Mouse (Mus musculus): ENCODE data around the gene Tek. TPM values are rescaled to one million over a fixed set of nuclear protein-coding genes. Genes with fewer than 3 reads are reported as not detected.

The Tek gene
- total RNA-seq, 2 experiments from 2014 or later = 35.7 to 40.0 TPM

- DNase-seq (ENCODE audit: low spot score in 2 of 2) = no peak
Observed at GRCm38 (mm10) chr4:94785921-94786320, 46.8 kb downstream of the Tek start.

GRCm38 (mm10) chr4:94803187-94803586 lies 64.1 kb downstream of the Tek start:
- peak in 1 of 2 experiments; percentile 51 for DNase-seq (ENCODE audit: low spot score in 2 of 2)

GRCm38 (mm10) chr4:94810616-94811015 lies 71.5 kb downstream of the Tek start:
- DNase-seq (ENCODE audit: low spot score in 2 of 2) = no peak

- no peak for DNase-seq (ENCODE audit: low spot score in 2 of 2)
Observed at GRCm38 (mm10) chr4:94826891-94827290, 87.8 kb downstream of the Tek start.

GRCm38 (mm10) chr4:94827429-94827828 lies 88.3 kb downstream of the Tek start:
- no peak for DNase-seq (ENCODE audit: low spot score in 2 of 2)

- no peak for DNase-seq (ENCODE audit: low spot score in 2 of 2)
Observed at GRCm38 (mm10) chr4:94829924-94830386, 90.9 kb downstream of the Tek start.

GRCm38 (mm10) chr4:94837061-94837460 lies 98.0 kb downstream of the Tek start:
- DNase-seq (ENCODE audit: low spot score in 2 of 2) = no peak

- DNase-seq (ENCODE audit: low spot score in 2 of 2) = no peak
Observed at GRCm38 (mm10) chr4:94853301-94853700, 114.2 kb downstream of the Tek start.

- no peak for DNase-seq (ENCODE audit: low spot score in 2 of 2)
Observed at GRCm38 (mm10) chr4:94854270-94854669, 115.2 kb downstream of the Tek start.

- DNase-seq (ENCODE audit: low spot score in 2 of 2) = no peak
Observed at GRCm38 (mm10) chr4:94855201-94855600, 116.1 kb downstream of the Tek start.

GRCm38 (mm10) chr4:94900744-94901143 lies 161.7 kb downstream of the Tek start:
- DNase-seq (ENCODE audit: low spot score in 2 of 2) = no peak

GRCm38 (mm10) chr4:94901780-94902179 lies 162.7 kb downstream of the Tek start:
- no peak for DNase-seq (ENCODE audit: low spot score in 2 of 2)

Other genes starting within 250 kb of the Tek start
- not detected for gene Gm10306, start 182.7 kb upstream of the Tek start, total RNA-seq (2021)
- 1 to 10 TPM; 6.2 to 6.4 TPM for gene Caap1, start 182.5 kb upstream of the Tek start, total RNA-seq (2021)
- gene Plaa, start 136.0 kb upstream of the Tek start, total RNA-seq (2021) = 10 to 100 TPM; 40.4 to 49.6 TPM
- 10 to 100 TPM; 11.7 to 15.4 TPM for gene Ift74, start 124.8 kb upstream of the Tek start, total RNA-seq (2021)
- not detected for gene Lrrc19, start 89.1 kb upstream of the Tek start, total RNA-seq (2021)
- gene Eqtn, start 189.6 kb downstream of the Tek start, total RNA-seq (2021) = 1 to 10 TPM in 1 of 2 experiments, under 1 TPM in 1; 0.62 to 1.1 TPM
- 10 to 100 TPM; 21.7 to 22.2 TPM for gene Mysm1, start 239.8 kb downstream of the Tek start, total RNA-seq (2021)